Comparison of ENCODE assay signal across 9 mouse cellular contexts in genomic region chr2:163202553-163202883, GRCm38 (mm10). TPM values are rescaled to one million over a fixed set of nuclear protein-coding genes. Genes with fewer than 3 reads are reported as not detected.
DNase-seq lines count a peak whose midpoint lies in the region; ATAC-seq and TF ChIP-seq lines count a peak whose summit lies in the region.
"Had no signal": no experiment of that assay in that cellular context is flagged by ENCODE, and none has a peak within 500 bp of the region (broad histone marks: within the 10 kb centered on the region; RNA-seq: fewer than 3 reads in every experiment).

No protein-coding gene starts in this region.

- peaks cover 5% of the 10 kb centered on the region; the same call in 1 of the 2 replicates for H3K9me3 ChIP-seq in heart, embryonic 14.5 days (ENCODE audit: control insufficient read depth, low read length)
- no peaks in the 10 kb centered on the region for H3K9me3 ChIP-seq in ES-E14 (ENCODE audit: control insufficient read depth, insufficient read depth, low read depth, low read length)
- H3K9me3 ChIP-seq in hindbrain, embryonic 13.5 days = 0 out of 2 replicates have a peak, but pooled peaks cover 10% of the 10 kb centered on the region
- peaks cover 8% of the 10 kb centered on the region; the same call in 1 of the 2 replicates for H3K9me3 ChIP-seq in midbrain, embryonic 10.5 days (replicated peaks)

- H3K36me3 ChIP-seq in heart, embryonic 14.5 days (ENCODE audit: control insufficient read depth, insufficient read depth, low read length) = no peaks in the 10 kb centered on the region
- no peaks in the 10 kb centered on the region for H3K36me3 ChIP-seq in ES-E14 (ENCODE audit: control insufficient read depth, insufficient read depth, low read length, poor library complexity, severe bottlenecking)
- no peaks in the 10 kb centered on the region for H3K36me3 ChIP-seq in hindbrain, embryonic 13.5 days
- H3K36me3 ChIP-seq in midbrain, embryonic 10.5 days = peaks cover 4% of the 10 kb centered on the region

- intact Hi-C loops in heart, postnatal 10 days (cut with DNase I) = loop anchor here (2.0 to 5.0 kb wide), 2 partner anchors 20 to 100 kb away; no protein-coding TSS in a partner anchor

- 0 out of 2 replicates have a peak, but pooled peaks have one; percentile 4 for ATAC-seq in heart, embryonic 14.5 days (ENCODE audit: insufficient number of reproducible peaks, insufficient read depth, low FRiP score, low read depth)
- peak; percentile 13; the same call in 1 of the 2 replicates for ATAC-seq in hindbrain, embryonic 13.5 days (ENCODE audit: low FRiP score)

- peaks cover 41% of the 10 kb centered on the region for H3K27me3 ChIP-seq in heart, embryonic 14.5 days (ENCODE audit: control insufficient read depth, insufficient read depth, low read length)
- H3K27me3 ChIP-seq in hindbrain, embryonic 13.5 days = peaks cover 60% of the 10 kb centered on the region
- H3K27me3 ChIP-seq in midbrain, embryonic 10.5 days (ENCODE audit: low read depth, poor library complexity, severe bottlenecking) = peaks cover 61% of the 10 kb centered on the region

- WGBS in heart, embryonic 14.5 days = 6% methylated on average over 4 of the region's 4 CpGs
- WGBS in hindbrain, embryonic 13.5 days = 1% methylated on average over 4 of the region's 4 CpGs
- WGBS in midbrain, embryonic 10.5 days = 5% methylated on average over 4 of the region's 4 CpGs

- DNase-seq in heart, postnatal 10 days = no peak
- no peak for DNase-seq in ES-E14 (ENCODE audit: low read depth, low spot score)
- DNase-seq in midbrain, embryonic 10.5 days (ENCODE audit: low spot score) = no peak
- DNase-seq in cerebellum, postnatal 25 days = no peak
- DNase-seq in right cerebral cortex, postnatal 10 days (ENCODE audit: low spot score in 2 of 2) = no peak
- DNase-seq in kidney, postnatal 10 days = no peak

- in situ Hi-C loops in ES-E14 (cut with MboI; ENCODE audit: low sequenced_read_pairs in 2 of 2, unreplicated experiment in 2 of 2) = no loop called here

- peak overlapping the region; percentile 9 to 69 for H3K27ac ChIP-seq in heart, embryonic 14.5 days (replicated peaks in 1 of 2; ENCODE audit: control insufficient read depth in 1 of 2, insufficient read depth in 1 of 2, low read depth in 2 of 2, low read length in 2 of 2)
- H3K27ac ChIP-seq in ES-E14 (ENCODE audit: insufficient read depth, low read depth, low read length, poor library complexity, severe bottlenecking) = no peak overlapping the region
- H3K27ac ChIP-seq in hindbrain, embryonic 13.5 days = no peak overlapping the region
- H3K27ac ChIP-seq in midbrain, embryonic 10.5 days (replicated peaks) = peak overlapping the region; percentile 95

- peak overlapping the region; percentile 96 for H3K4me2 ChIP-seq in heart, embryonic 14.5 days (ENCODE audit: low read length)
- H3K4me2 ChIP-seq in hindbrain, embryonic 13.5 days = peak overlapping the region; percentile 70

- peak overlapping the region; percentile 69 for H3K9ac ChIP-seq in heart, embryonic 14.5 days (ENCODE audit: low read length)
- no peak overlapping the region for H3K9ac ChIP-seq in ES-E14 (ENCODE audit: insufficient read depth, low read depth, low read length, poor library complexity, severe bottlenecking)
- H3K9ac ChIP-seq in hindbrain, embryonic 13.5 days = peak overlapping the region; percentile 76; the same call in 1 of the 2 replicates

- peaks cover 6 to 29% of the 10 kb centered on the region in 2 experiments; a peak in 3 of 4 replicates for H3K4me1 ChIP-seq in heart, embryonic 14.5 days (ENCODE audit: control insufficient read depth in 2 of 2, insufficient read depth in 2 of 2, low read length in 2 of 2)
- peaks cover 0 to 10% of the 10 kb centered on the region in 2 experiments; a peak in 1 of 4 replicates for H3K4me1 ChIP-seq in ES-E14 (ENCODE audit: control insufficient read depth in 2 of 2, insufficient read depth in 2 of 2, low read length in 2 of 2, poor library complexity in 1 of 2)
- H3K4me1 ChIP-seq in hindbrain, embryonic 13.5 days (replicated peaks) = peaks cover 43% of the 10 kb centered on the region
- H3K4me1 ChIP-seq in midbrain, embryonic 10.5 days = peaks cover 66% of the 10 kb centered on the region

- peak overlapping the region; percentile 53 to 58 for H3K4me3 ChIP-seq in heart, embryonic 14.5 days (ENCODE audit: control insufficient read depth in 1 of 2, insufficient read depth in 1 of 2, low read depth in 1 of 2, low read length in 2 of 2)
- H3K4me3 ChIP-seq in ES-E14 (ENCODE audit: insufficient read depth in 1 of 2, low read depth in 1 of 2, low read length in 2 of 2, poor library complexity in 1 of 2, severe bottlenecking in 1 of 2) = peak overlapping the region; percentile 41 to 63; a peak in 3 of 4 replicates
- H3K4me3 ChIP-seq in hindbrain, embryonic 13.5 days = peak overlapping the region; percentile 57
- H3K4me3 ChIP-seq in midbrain, embryonic 10.5 days = peak overlapping the region; percentile 80

TF ChIP-seq in ES-E14, 5 proteins besides CTCF, POLR2A, EP300 and RAD21:
- no peak for TF ChIP-seq MAFK (IDR thresholded peaks at IDR 0.05; ENCODE audit: insufficient read depth, low read depth, low read length)
- no peak for TF ChIP-seq HCFC1 (IDR thresholded peaks at IDR 0.05; ENCODE audit: borderline replicate concordance, insufficient read depth, low read length)
- TF ChIP-seq CHD2 (IDR thresholded peaks at IDR 0.05; ENCODE audit: low read depth, low read length) = no peak
- TF ChIP-seq ZNF384 (IDR thresholded peaks at IDR 0.05; ENCODE audit: low read depth, low read length) = no peak
- TF ChIP-seq ZC3H11A (IDR thresholded peaks at IDR 0.05; ENCODE audit: borderline replicate concordance, low read depth, low read length) = no peak

RNA-seq across cellular contexts. Expression of gene Tox2, which starts 0.4 kb away (rescaled TPM):
- polyA plus RNA-seq in heart, embryonic 14.5 days (2014; fragmentation: Nextera tagmentation; extraction: Ambion mirVana) = 3.8 TPM in 2 replicates
- 1 to 10 TPM; 3.2 to 3.4 TPM for total RNA-seq in heart, postnatal 10 days (2021)
- 0.26 and 0.36 TPM in 2 replicates for total RNA-seq in ES-E14 (2012; rRNA removed)
- polyA plus RNA-seq in hindbrain, embryonic 13.5 days (2015; fragmentation: Nextera tagmentation; extraction: Ambion mirVana) = 20.6 and 23.5 TPM in 2 replicates
- 45.5 and 52.3 TPM in 2 replicates for polyA plus RNA-seq in midbrain, embryonic 10.5 days (2016; fragmentation: Nextera tagmentation; extraction: Ambion mirVana)
- total RNA-seq: granulocyte monocyte progenitor cell, adult 5-6 weeks had no signal

Comparison
In these comparisons a context has a peak if more than half of its experiments do, and no peak if none do; other contexts are left out.
1. H3K27ac ChIP-seq: peak in heart, embryonic 14.5 days (2 of 2) and midbrain, embryonic 10.5 days (single experiment); none in ES-E14 (single experiment) and hindbrain, embryonic 13.5 days (single experiment).
2. Peak in every context shown above with its lines, with median percentiles within 50 percentile points of each other: H3K4me3 ChIP-seq.